Mouse (Mus musculus): ENCODE data around the gene Hfe. TPM values are rescaled to one million over a fixed set of nuclear protein-coding genes. Genes with fewer than 3 reads are reported as not detected.

The Hfe gene
- 2.8 and 3.8 TPM in 2 replicates for polyA plus RNA-seq (2015; fragmentation: Nextera tagmentation; extraction: Ambion mirVana)

GRCm38 (mm10) chr13:23710374-23711089 is at the start of gene Hfe:
Hfe (minus strand) TSS chr13:23710854.
- H3K9ac ChIP-seq (ENCODE audit: low read depth, low read length): peak within 1 kb of the TSS; percentile 61
- no peak within 1 kb of the TSS for H3K27ac ChIP-seq (ENCODE audit: low read length)

DNA sequence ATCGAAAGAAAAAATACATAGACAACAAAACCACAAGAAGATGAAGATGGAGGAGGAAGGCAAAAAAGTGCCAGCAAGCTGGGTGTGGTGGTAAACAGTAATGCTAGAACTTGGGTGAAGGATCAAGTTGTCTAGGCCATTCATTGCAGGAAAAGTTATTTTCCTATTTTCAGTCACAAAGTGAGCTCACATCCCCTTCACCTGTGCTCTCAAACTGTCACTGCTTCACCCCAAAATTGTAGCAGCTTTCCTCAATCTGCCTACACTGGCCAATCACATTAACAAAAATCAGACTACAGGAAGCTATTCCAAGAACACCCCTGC is 49.2 kb upstream of the Hfe start:
- Histone ChIP-seq H3K27ac (ENCODE audit: low read length) (peak overlapping the region; percentile 82; the same call in 1 of the 2 replicates), H3K9me3 (replicated peaks; ENCODE audit: control insufficient read depth, low read length, poor library complexity, severe bottlenecking) (no peaks in the 10 kb centered on the region), H3K4me3 (ENCODE audit: low read depth, low read length) (peak overlapping the region; percentile 44; the same call in 1 of the 2 replicates), H3K4me1 (ENCODE audit: control insufficient read depth, insufficient read depth, low read length) (peaks cover 30% of the 10 kb centered on the region), H3K9ac (ENCODE audit: low read depth, low read length) (no peak overlapping the region), H3K36me3 (ENCODE audit: control insufficient read depth, insufficient read depth, low read length) (no peaks in the 10 kb centered on the region), H3K4me2 (ENCODE audit: low read length) (peak overlapping the region; percentile 82), H3K27me3 (ENCODE audit: control insufficient read depth, insufficient read depth, low read depth, low read length) (no peaks in the 10 kb centered on the region)
- no peak for ATAC-seq
- WGBS: 71% methylated on average over 1 of the region's 1 CpGs

More at GRCm38 (mm10) chr13:23710374-23711089, at the start of gene Hfe:
- Histone ChIP-seq H3K4me3 (ENCODE audit: low read depth, low read length) (peak within 1 kb of the TSS; percentile 35), H3K4me2 (ENCODE audit: low read length) (peak within 1 kb of the TSS; percentile 63), H3K9me3 (replicated peaks; ENCODE audit: control insufficient read depth, low read length, poor library complexity, severe bottlenecking) (no peaks in the 10 kb centered on the region), H3K4me1 (ENCODE audit: control insufficient read depth, insufficient read depth, low read length) (peaks cover 8% of the 10 kb centered on the region), H3K27me3 (ENCODE audit: control insufficient read depth, insufficient read depth, low read depth, low read length) (no peaks in the 10 kb centered on the region), H3K36me3 (ENCODE audit: control insufficient read depth, insufficient read depth, low read length) (no peaks in the 10 kb centered on the region)
- 3% methylated on average over 17 of the region's 17 CpGs for WGBS
- no peak for ATAC-seq

GRCm38 (mm10) chr13:23759251-23759771 is 48.7 kb upstream of the Hfe start:
- no peak overlapping the region for H3K4me2 ChIP-seq (ENCODE audit: low read length)
- H3K27me3 ChIP-seq (ENCODE audit: control insufficient read depth, insufficient read depth, low read depth, low read length): no peaks in the 10 kb centered on the region
- H3K4me1 ChIP-seq (ENCODE audit: control insufficient read depth, insufficient read depth, low read length): peaks cover 26% of the 10 kb centered on the region
- no peaks in the 10 kb centered on the region for H3K36me3 ChIP-seq (ENCODE audit: control insufficient read depth, insufficient read depth, low read length)
- no peaks in the 10 kb centered on the region for H3K9me3 ChIP-seq (replicated peaks; ENCODE audit: control insufficient read depth, low read length, poor library complexity, severe bottlenecking)
- H3K27ac ChIP-seq (ENCODE audit: low read length): no peak overlapping the region
- no peak overlapping the region for H3K9ac ChIP-seq (ENCODE audit: low read depth, low read length)
- 81% methylated on average over 3 of the region's 3 CpGs for WGBS
- no peak for ATAC-seq
- no peak overlapping the region for H3K4me3 ChIP-seq (ENCODE audit: low read depth, low read length)

- H3K9me3 ChIP-seq (replicated peaks; ENCODE audit: control insufficient read depth, low read length, poor library complexity, severe bottlenecking): no peaks in the 10 kb centered on the region
- ATAC-seq: no peak
- WGBS: 48% methylated on average over 3 of the region's 3 CpGs
Measured at GRCm38 (mm10) chr13:23757921-23758320, 47.3 kb upstream of the Hfe start.

GRCm38 (mm10) chr13:23757211-23757773 is 46.6 kb upstream of the Hfe start:
- peak overlapping the region; percentile 77 for H3K27ac ChIP-seq (ENCODE audit: low read length)
- no peak; the same call in 1 of the 2 replicates for ATAC-seq
- peak overlapping the region; percentile 23 for H3K9ac ChIP-seq (ENCODE audit: low read depth, low read length)
- H3K4me1 ChIP-seq (ENCODE audit: control insufficient read depth, insufficient read depth, low read length): peaks cover 17% of the 10 kb centered on the region
- peak overlapping the region; percentile 43 for H3K4me3 ChIP-seq (ENCODE audit: low read depth, low read length)
- under 1% methylated on average over 14 of the region's 23 CpGs for WGBS
- no peaks in the 10 kb centered on the region for H3K27me3 ChIP-seq (ENCODE audit: control insufficient read depth, insufficient read depth, low read depth, low read length)
- no peaks in the 10 kb centered on the region for H3K36me3 ChIP-seq (ENCODE audit: control insufficient read depth, insufficient read depth, low read length)
- H3K4me2 ChIP-seq (ENCODE audit: low read length): peak overlapping the region; percentile 71
- no peaks in the 10 kb centered on the region for H3K9me3 ChIP-seq (replicated peaks; ENCODE audit: control insufficient read depth, low read length, poor library complexity, severe bottlenecking)

More at GRCm38 (mm10) chr13:23757921-23758320, 47.3 kb upstream of the Hfe start:
- no peak overlapping the region for H3K4me3 ChIP-seq (ENCODE audit: low read depth, low read length)
- H3K27ac ChIP-seq (ENCODE audit: low read length): no peak overlapping the region
- peaks cover 17% of the 10 kb centered on the region for H3K4me1 ChIP-seq (ENCODE audit: control insufficient read depth, insufficient read depth, low read length)
- no peaks in the 10 kb centered on the region for H3K27me3 ChIP-seq (ENCODE audit: control insufficient read depth, insufficient read depth, low read depth, low read length)
- H3K36me3 ChIP-seq (ENCODE audit: control insufficient read depth, insufficient read depth, low read length): no peaks in the 10 kb centered on the region
- no peak overlapping the region for H3K4me2 ChIP-seq (ENCODE audit: low read length)
- no peak overlapping the region for H3K9ac ChIP-seq (ENCODE audit: low read depth, low read length)

DNA sequence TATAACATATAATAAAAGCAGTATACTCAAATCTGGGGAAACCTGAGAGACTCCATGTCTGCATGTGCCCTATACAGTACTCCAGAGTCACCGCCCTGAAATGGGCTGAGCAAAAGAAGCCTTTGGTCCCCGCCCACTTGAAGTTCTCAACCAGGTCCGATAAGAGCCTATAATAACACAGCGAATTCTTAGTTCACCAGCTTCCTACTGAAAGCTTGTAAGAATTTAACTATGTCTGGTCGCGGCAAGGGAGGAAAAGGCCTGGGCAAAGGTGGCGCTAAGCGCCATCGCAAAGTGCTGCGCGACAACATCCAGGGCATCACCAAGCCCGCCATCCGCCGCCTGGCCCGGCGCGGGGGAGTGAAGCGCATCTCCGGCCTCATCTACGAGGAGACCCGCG is 46.1 kb upstream of the Hfe start, which contains the start of gene Hist1h4b:
Hist1h4b (plus strand) TSS at position 224 of the 400 bp plus-strand sequence.
- Histone ChIP-seq H3K9ac (ENCODE audit: low read depth, low read length) (peak within 1 kb of the TSS; percentile 23), H3K4me2 (ENCODE audit: low read length) (peak within 1 kb of the TSS; percentile 71), H3K4me3 (ENCODE audit: low read depth, low read length) (peak within 1 kb of the TSS; percentile 43), H3K36me3 (ENCODE audit: control insufficient read depth, insufficient read depth, low read length) (no peaks in the 10 kb centered on the region), H3K27ac (ENCODE audit: low read length) (peak within 1 kb of the TSS; percentile 77), H3K4me1 (ENCODE audit: control insufficient read depth, insufficient read depth, low read length) (peaks cover 18% of the 10 kb centered on the region), H3K9me3 (replicated peaks; ENCODE audit: control insufficient read depth, low read length, poor library complexity, severe bottlenecking) (no peaks in the 10 kb centered on the region), H3K27me3 (ENCODE audit: control insufficient read depth, insufficient read depth, low read depth, low read length) (no peaks in the 10 kb centered on the region)
- ATAC-seq: peak; percentile 77
- WGBS: 0% methylated on average over 17 of the region's 22 CpGs

DNA sequence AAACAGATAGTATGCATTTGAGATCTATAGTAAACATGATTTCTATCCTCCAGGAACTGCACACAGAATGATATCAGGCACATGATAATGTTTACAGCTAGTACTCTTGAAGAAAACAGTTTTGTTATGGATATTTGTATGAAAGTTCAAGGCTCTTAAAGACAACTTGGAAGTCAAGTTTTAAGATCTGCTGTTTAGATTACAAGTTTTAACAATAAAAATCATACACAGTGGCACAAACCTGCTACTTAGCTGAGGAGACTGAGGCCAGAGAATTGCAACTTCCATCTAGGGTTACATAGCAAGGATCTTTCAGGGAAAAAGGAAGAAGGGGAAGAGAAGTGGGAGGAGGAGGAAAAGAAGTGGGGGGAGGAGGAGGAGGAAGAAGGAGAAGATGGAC is 44.3 kb upstream of the Hfe start:
- no peak overlapping the region for H3K4me3 ChIP-seq (ENCODE audit: low read depth, low read length)
- no peaks in the 10 kb centered on the region for H3K9me3 ChIP-seq (replicated peaks; ENCODE audit: control insufficient read depth, low read length, poor library complexity, severe bottlenecking)
- H3K36me3 ChIP-seq (ENCODE audit: control insufficient read depth, insufficient read depth, low read length): no peaks in the 10 kb centered on the region
- peaks cover 17% of the 10 kb centered on the region for H3K4me1 ChIP-seq (ENCODE audit: control insufficient read depth, insufficient read depth, low read length)
- H3K4me2 ChIP-seq (ENCODE audit: low read length): no peak overlapping the region
- H3K27me3 ChIP-seq (ENCODE audit: control insufficient read depth, insufficient read depth, low read depth, low read length): no peaks in the 10 kb centered on the region
- no peak for ATAC-seq
- no peak overlapping the region for H3K9ac ChIP-seq (ENCODE audit: low read depth, low read length)
- H3K27ac ChIP-seq (ENCODE audit: low read length): no peak overlapping the region

- WGBS: 59% methylated on average over 4 of the region's 4 CpGs
- peaks cover 14% of the 10 kb centered on the region for H3K4me1 ChIP-seq (ENCODE audit: control insufficient read depth, insufficient read depth, low read length)
- no peaks in the 10 kb centered on the region for H3K27me3 ChIP-seq (ENCODE audit: control insufficient read depth, insufficient read depth, low read depth, low read length)
- ATAC-seq: no peak
- no peaks in the 10 kb centered on the region for H3K9me3 ChIP-seq (replicated peaks; ENCODE audit: control insufficient read depth, low read length, poor library complexity, severe bottlenecking)
- H3K9ac ChIP-seq (ENCODE audit: low read depth, low read length): no peak overlapping the region
- no peaks in the 10 kb centered on the region for H3K36me3 ChIP-seq (ENCODE audit: control insufficient read depth, insufficient read depth, low read length)
- no peak overlapping the region for H3K4me2 ChIP-seq (ENCODE audit: low read length)
- H3K4me3 ChIP-seq (ENCODE audit: low read depth, low read length): no peak overlapping the region
- H3K27ac ChIP-seq (ENCODE audit: low read length): no peak overlapping the region
Measured at GRCm38 (mm10) chr13:23753314-23754078, 42.8 kb upstream of the Hfe start.
